Mouse (Mus musculus) ES-Bruce4 (cell line): ENCODE data around the gene Abhd6. TPM values are rescaled to one million over a fixed set of nuclear protein-coding genes. Genes with fewer than 3 reads are reported as not detected.

ENCODE experiments used
- H3K27ac ChIP-seq: 2 replicates; pipeline ENCODE4 v1.5.1; 2012; ENCODE audit warnings: low read length, inconsistent platforms; ENCODE audit not compliant: insufficient read depth
- H3K27me3 ChIP-seq: 2 replicates; pipeline ENCODE4 v1.6.1; 2012; ENCODE audit warnings: mild to moderate bottlenecking, low read length, inconsistent platforms; ENCODE audit not compliant: control insufficient read depth, poor library complexity, insufficient read depth, severe bottlenecking
- H3K36me3 ChIP-seq: 2 replicates; pipeline ENCODE4 v1.6.1; 2012; ENCODE audit warnings: inconsistent platforms, mild to moderate bottlenecking, low read length, moderate library complexity; ENCODE audit not compliant: control insufficient read depth, poor library complexity, insufficient read depth, severe bottlenecking
- H3K4me1 ChIP-seq: one replicate; pipeline ENCODE4 v1.8.1; 2011; ENCODE audit warnings: low read length; ENCODE audit not compliant: control insufficient read depth, insufficient read depth
- H3K4me3 ChIP-seq: 2 replicates; pipeline ENCODE4 v1.5.1; 2011; ENCODE audit warnings: low read depth, mild to moderate bottlenecking, low read length
- H3K9ac ChIP-seq: 2 replicates; pipeline ENCODE4 v1.6.1; 2012; ENCODE audit warnings: low read depth, mild to moderate bottlenecking, inconsistent platforms; ENCODE audit not compliant: poor library complexity, severe bottlenecking
- H3K9me3 ChIP-seq: replicated peaks from 2 replicates; pipeline ENCODE4 v1.6.1; 2012; ENCODE audit warnings: mild to moderate bottlenecking, low read length, inconsistent platforms; ENCODE audit not compliant: control insufficient read depth, poor library complexity, insufficient read depth, severe bottlenecking
- CTCF ChIP-seq: IDR thresholded peaks from one replicate; pipeline ENCODE4 v1.8.1; 2011; ENCODE audit warnings: low read depth, low read length
- EP300 ChIP-seq: IDR thresholded peaks from 2 replicates; pipeline ENCODE4 v1.6.1; 2011; ENCODE audit warnings: low read depth, low read length; ENCODE audit not compliant: insufficient read depth
- POLR2A ChIP-seq: IDR thresholded peaks from one replicate; pipeline ENCODE4 v1.8.1; 2011; ENCODE audit warnings: low read length; ENCODE audit not compliant: insufficient read depth
- polyA plus RNA-seq: library from polyadenylated mRNA; stranded (reverse); fragments of >200 nt; gene quantifications from 2 replicates; pipeline ENCODE4 v1.2.4, GENCODE M21; 2011; ENCODE audit warnings: low read depth; ENCODE audit not compliant: missing spikeins, insufficient read depth, insufficient read length

Gene Abhd6
- polyA plus RNA-seq, 1 experiment, result 12.6 TPM

DNA sequence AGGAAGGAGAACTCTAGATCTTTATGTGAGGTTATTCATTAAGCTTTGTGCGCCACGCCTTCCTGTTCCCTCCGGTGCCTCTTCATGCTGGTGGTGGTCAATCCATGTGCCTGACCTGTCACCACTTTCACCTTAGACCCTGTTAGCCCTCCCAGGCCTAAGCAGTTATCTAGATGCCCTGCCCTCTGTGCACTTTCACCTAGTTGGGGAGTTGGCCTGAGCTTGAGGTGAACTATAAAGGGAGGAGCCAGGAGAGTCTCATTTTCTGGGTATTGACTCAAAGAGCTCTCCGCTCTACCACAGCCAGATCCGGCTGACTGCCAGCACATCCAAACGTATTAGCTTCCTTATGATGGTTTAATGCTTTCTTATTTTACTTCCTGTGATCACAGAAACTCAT lies 13.6 kb downstream of the Abhd6 start:
- Histone ChIP-seq H3K4me1 (peaks cover 2% of the 10 kb centered on the region), H3K27ac (no peak overlapping the region), H3K27me3 (no peaks in the 10 kb centered on the region), H3K36me3 (no peaks in the 10 kb centered on the region), H3K9me3 (no peaks in the 10 kb centered on the region), H3K9ac (no peak overlapping the region), H3K4me3 (no peak overlapping the region)
- TF ChIP-seq EP300, result no peak
- TF ChIP-seq CTCF, result no peak
- TF ChIP-seq POLR2A, result no peak

DNA sequence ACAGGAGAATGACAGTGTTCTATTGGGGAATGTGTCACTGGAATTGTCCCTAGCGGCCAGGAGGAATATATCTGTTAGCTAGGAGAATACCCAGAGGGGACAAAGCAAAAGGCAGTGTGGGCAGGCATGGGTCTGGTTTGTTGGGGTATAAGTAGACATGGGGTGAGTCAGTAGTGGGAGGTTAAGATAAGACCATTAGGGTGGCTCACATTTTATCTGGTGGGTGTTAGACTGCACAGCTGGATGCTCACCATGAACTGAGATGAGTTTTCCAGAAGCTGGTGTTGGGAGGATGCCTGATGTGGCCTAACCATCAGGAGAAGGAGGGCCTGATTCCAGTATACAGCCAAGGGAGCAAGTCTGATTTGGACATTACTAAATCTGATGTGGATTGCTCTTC lies 14.2 kb downstream of the Abhd6 start:
- Histone ChIP-seq H3K4me1 (peaks cover 2% of the 10 kb centered on the region), H3K27ac (no peak overlapping the region), H3K9me3 (no peaks in the 10 kb centered on the region), H3K36me3 (no peaks in the 10 kb centered on the region), H3K27me3 (no peaks in the 10 kb centered on the region), H3K9ac (no peak overlapping the region), H3K4me3 (no peak overlapping the region)
- TF ChIP-seq CTCF (no peak), POLR2A (no peak), EP300 (no peak)

DNA sequence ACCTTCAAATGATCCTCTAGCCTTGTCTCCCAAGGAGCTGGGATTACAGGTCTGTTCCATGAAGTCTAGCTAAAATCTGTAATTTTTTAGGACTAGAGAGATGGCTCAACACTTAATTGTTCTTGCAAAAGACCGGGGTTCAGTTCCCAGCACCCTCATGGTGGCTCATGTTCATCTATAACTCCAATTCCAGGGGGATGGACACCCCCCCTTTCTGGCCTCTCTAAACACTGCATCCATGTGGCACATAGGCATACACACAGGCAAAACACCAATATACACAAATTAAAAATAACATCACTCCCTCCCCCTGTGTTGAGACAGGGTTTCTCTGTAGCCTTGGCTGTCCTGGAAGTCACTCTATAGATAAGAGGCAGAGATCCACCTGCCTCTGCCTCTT lies 17.3 kb downstream of the Abhd6 start:
- Histone ChIP-seq H3K36me3 (no peaks in the 10 kb centered on the region), H3K4me3 (no peak overlapping the region), H3K27ac (no peak overlapping the region), H3K27me3 (no peaks in the 10 kb centered on the region), H3K4me1 (no peaks in the 10 kb centered on the region), H3K9ac (no peak overlapping the region), H3K9me3 (no peaks in the 10 kb centered on the region)
- TF ChIP-seq EP300 (no peak), POLR2A (no peak), CTCF (no peak)

DNA sequence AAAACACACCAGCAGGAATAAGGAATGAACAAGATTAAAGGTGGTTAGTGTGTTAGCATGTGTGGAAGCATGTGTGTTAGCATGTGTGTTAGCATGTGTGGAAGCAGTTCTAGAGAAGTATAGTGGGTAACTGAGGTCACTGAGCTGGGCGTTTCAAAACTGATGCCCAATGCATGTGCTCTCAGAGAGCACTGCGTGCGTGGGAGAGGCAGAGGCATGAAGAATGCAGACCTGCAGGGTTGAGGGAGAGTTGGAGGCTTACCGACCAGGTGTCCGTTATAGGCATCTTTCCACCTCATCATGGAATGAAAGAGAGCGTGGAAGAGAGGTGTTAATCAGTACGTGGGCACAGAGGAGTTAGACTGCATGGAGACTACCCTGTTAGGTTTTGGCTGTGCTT lies 17.8 kb downstream of the Abhd6 start:
- no peak overlapping the region for H3K9ac ChIP-seq
- H3K27me3 ChIP-seq, result no peaks in the 10 kb centered on the region
- no peak overlapping the region for H3K27ac ChIP-seq
- TF ChIP-seq CTCF (no peak), EP300 (no peak), POLR2A (no peak)
- no peaks in the 10 kb centered on the region for H3K9me3 ChIP-seq
- no peak overlapping the region for H3K4me3 ChIP-seq
- H3K36me3 ChIP-seq, result no peaks in the 10 kb centered on the region
- H3K4me1 ChIP-seq, result no peaks in the 10 kb centered on the region

DNA sequence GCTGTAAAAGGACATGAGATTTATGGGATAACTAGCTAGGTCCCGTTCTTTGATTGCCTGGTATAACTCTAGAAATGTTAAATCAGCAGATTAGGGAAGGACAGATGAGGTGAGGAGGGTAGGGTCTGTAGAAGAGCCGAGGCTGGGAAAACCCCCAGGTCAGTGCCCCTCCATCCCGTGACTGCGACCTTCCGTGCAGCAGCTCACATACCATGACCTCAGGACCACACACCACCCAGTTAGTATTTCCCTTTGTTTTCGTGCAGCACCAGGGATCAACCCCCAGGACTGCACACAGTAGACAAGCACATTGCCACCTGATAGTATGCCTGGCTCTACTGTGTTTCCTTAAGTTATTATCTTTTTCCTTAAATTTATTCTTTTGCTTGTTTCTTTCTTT lies 21.8 kb downstream of the Abhd6 start:
- H3K9ac ChIP-seq, result no peak overlapping the region
- no peak for TF ChIP-seq POLR2A
- H3K4me1 ChIP-seq, result peaks cover 3% of the 10 kb centered on the region
- H3K36me3 ChIP-seq, result no peaks in the 10 kb centered on the region
- no peaks in the 10 kb centered on the region for H3K9me3 ChIP-seq
- no peak overlapping the region for H3K27ac ChIP-seq
- no peak overlapping the region for H3K4me3 ChIP-seq
- H3K27me3 ChIP-seq, result no peaks in the 10 kb centered on the region

DNA sequence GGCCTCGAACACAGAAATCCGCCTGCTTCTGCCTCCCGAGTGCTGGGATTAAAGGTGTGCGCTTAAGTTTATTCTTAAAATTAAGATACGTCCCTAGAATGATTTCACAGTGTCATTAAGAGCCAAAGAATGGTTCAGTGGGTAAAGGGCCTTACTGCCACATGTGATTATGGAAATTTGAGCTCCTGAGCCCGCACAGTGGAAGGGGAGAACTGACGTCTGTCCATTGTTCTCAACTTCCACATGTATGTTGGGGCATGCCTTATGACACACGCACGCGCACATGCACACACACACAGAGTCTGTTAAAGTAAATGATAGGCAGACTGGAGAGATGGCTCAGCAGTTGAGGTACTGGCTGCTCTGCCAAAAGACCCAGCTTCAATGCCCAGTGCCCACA lies 22.2 kb downstream of the Abhd6 start:
- Histone ChIP-seq H3K9ac (no peak overlapping the region), H3K9me3 (no peaks in the 10 kb centered on the region), H3K27me3 (no peaks in the 10 kb centered on the region), H3K27ac (no peak overlapping the region), H3K36me3 (no peaks in the 10 kb centered on the region), H3K4me1 (peaks cover 3% of the 10 kb centered on the region), H3K4me3 (no peak overlapping the region)
- TF ChIP-seq POLR2A (no peak), EP300 (no peak), CTCF (no peak)
